Mouse (Mus musculus) forelimb bud, embryonic 11.5 days (tissue): ENCODE results near the gene Grm7.

ENCODE experiments used
- DNase-seq: peaks from one replicate; pipeline ENCODE4 v3.0.0-alpha.2; 2012; ENCODE audit warnings: low read depth, low spot score

The Grm7 gene

DNA sequence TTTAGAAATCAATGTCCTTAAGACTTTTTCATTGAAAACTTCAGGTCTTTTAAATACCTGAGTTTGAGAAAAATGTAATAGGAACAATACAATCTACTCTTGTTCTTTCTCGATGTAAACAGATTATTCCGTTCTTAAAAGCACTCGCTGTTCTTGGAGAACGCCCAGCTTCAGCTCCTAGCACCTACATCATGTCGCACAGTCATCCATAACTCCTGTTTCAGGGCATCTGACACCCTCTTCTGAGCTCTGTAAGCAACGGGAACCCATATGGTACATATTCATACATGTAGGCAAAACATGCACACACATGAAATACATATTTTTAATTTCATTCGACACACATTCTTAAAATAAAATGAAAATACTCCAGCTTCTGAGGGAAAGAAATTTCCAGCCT lies 916.0 kb downstream of the Grm7 start:
- DNase-seq, result no peak

DNA sequence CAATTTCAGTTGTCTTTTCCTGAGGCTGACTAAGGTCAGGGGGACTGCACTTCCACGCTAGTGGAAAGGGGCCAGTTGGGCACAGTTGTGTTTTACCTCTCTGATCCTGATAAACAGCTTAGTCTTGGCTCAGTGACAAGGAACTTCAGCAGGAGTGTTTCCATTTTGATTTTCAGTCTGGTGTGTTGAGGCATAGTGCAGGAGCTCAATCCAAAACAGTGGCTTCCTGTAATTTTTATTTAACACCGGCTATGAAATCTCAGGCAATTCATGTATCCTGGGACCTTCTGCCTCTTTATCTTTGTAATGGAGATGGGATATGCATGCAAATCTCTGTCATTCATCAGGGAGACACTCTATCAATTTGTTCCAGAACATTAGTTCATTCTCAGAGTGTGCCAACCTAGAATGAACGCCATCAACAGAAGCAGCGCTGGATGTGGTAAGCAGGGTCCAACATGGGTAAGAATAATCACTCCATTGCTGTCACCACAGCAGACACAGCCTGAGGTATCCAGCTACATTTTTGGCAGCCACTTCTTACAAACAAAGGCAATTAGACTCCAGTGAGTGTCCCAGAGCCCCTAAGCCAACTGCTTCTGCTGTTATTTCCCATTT lies 926.2 kb downstream of the Grm7 start:
- no peak for DNase-seq

DNA sequence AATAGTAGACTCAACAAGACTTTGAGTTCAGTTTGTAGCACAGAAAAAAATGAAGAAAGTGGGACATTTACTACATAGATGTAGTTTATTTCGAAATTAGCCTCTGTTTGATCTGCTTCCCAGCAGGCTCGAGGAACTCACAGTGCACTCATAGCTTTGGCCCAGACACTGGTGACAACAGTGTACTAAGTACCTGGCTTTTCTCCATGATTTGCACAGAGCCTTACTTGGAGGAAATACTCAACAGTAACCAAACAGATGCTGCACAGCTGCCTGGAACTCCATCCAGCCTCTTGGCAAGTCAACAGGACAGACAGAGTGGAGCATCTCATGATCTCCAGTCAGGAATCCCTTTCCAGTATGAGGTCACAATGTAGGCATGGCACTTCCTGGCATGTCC lies 939.5 kb downstream of the Grm7 start:
- DNase-seq, result no peak

DNA sequence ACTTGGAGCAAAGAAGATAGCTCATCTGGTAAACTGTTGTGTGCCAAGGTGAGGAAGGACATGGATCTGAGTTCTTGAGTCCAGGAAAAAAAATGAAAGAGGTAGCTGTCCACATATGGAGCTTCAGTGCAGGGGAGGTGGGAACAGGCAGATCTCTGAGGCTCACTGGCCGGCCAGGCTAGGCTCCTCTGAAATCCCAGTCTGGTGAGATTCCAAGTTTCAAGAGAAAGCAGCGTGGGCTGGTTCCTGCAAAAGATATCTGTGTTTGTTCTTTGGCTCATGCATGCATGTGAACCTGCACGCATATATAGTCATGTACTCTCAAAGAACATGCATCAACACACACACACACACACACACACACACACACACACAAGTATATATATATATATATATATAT lies 942.2 kb downstream of the Grm7 start:
- no peak for DNase-seq

DNA sequence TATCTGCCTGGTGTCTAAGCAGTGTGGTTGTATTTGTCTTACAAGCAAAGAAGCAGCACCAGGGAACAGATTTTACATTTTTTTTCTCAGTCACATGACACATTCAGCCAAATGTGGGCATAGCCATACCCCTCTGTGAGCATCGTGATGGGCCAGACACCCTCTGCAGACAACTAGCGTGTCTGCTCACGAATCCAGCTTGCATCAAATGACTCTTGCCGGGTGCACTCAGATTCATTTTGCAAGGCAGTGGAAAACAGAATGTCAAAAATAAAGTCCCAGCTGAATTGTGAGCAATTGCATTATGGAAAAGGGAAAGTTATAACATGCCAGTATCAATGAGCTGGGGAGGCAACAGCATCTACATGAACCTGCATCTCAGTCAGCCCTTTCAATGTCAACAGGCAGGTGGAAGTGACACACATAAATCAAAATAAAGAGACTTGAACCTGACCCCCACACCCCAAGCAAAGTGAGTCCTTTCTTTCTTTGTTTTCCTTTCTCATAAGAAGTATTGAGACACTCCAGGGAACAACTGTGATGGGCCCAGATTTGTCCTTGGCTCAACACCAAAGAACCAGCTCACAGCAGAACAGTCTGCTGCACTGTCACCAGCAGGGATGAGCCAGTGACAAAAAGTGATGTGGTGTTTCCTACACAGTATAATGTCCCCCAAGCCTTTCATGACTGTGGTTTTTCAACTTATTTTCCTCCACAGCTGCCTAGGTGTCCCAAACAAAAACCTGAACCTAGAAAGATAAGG lies 956.7 kb downstream of the Grm7 start:
- DNase-seq, result no peak

DNA sequence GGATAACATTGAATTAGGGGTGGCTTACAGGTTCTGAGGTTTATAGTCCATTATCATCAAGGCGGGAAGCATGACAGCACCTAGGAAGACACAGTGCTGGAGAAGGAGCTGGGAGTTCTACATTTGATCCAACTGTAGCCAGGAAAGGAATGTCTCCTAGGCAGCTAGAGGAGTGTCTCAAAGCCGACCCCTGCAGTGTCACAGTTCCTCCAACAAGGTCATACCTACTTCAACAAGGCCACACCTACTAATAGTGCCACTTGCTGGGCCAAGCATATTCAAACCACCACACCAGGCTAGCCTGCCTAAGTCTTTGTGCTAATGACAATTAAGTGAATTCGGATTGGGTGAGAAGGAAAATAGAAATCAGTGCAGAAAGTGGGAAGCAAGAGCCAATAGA lies 965.0 kb downstream of the Grm7 start:
- DNase-seq, result no peak

DNA sequence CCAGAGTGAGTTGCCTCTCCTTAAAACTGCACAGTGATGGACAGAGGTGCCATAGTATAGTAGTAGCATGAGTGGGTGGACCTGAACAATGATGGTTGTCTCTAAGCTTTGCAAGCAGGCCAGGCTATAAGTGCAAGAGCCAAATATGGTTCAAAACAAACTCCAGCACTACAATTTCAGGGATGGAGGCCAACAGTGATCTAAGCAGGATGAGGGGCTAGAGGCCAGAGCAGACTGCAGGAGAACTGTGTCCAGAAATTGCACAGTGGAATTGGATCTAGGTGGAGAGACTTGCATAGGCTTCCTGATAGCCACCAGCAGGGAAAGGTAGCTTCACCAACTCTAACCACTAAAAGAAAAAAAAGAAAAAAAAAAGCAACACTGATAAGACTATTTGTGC lies 968.5 kb downstream of the Grm7 start:
- no peak for DNase-seq
